Mouse (Mus musculus) v-Abl transformed pro-B cells (cell line): Measurements from ENCODE around the gene Vmn1r206.
"Not testable (repeated sequence)": the region's sequence is repeated elsewhere in the genome, so short reads cannot be mapped to it uniquely, and the experiment has no call there.

Experiments
- in situ Hi-C, 2 experiments: fragments of 400-800 bp; cut with MboI; formaldehyde crosslinking; loops; one replicate each; pipeline ENCODE4 v1.15.1; 2025; ENCODE audit not compliant: unreplicated experiment in 2 of 2

Gene Vmn1r206

GRCm38 (mm10) chr13:22624151-22624550, at the start of gene Vmn1r206:
Gene Vmn1r206 (minus strand): TSS chr13:22624251.
- in situ Hi-C loops: not testable (repeated sequence)

- in situ Hi-C loops: no loop called here
These were observed 31.2 kb downstream of the Vmn1r206 start, which contains the start of gene Vmn1r205 for GRCm38 (mm10) chr13:22592900-22593299. Gene Vmn1r205 (minus strand): TSS chr13:22593000.

- in situ Hi-C loops: not testable (repeated sequence)
These were observed 40.7 kb downstream of the Vmn1r206 start for GRCm38 (mm10) chr13:22583336-22583735.

GRCm38 (mm10) chr13:22574911-22575310, 49.1 kb downstream of the Vmn1r206 start:
- in situ Hi-C loops: not testable (repeated sequence)
